Mouse (Mus musculus) macrophage (primary cell): ENCODE results near the gene Erg28. TPM values are rescaled to one million over a fixed set of nuclear protein-coding genes. Genes with fewer than 3 reads are reported as not detected.
A peak's percentile ranks its signal among the peaks of the same experiment; 100 is the strongest.

Experiments
- H3K27ac ChIP-seq: fragments of 350-480 bp; formaldehyde crosslinking; 2 replicates; pipeline ENCODE4 v1.9.0; 2021
- H3K36me3 ChIP-seq: fragments of 350-480 bp; formaldehyde crosslinking; 2 replicates; pipeline ENCODE4 v1.9.0; 2021; ENCODE audit errors: inconsistent target
- H3K4me3 ChIP-seq: fragments of 350-480 bp; formaldehyde crosslinking; 2 replicates; pipeline ENCODE4 v1.9.0; 2021; ENCODE audit errors: inconsistent target
- H3K79me2 ChIP-seq: fragments of 350-480 bp; formaldehyde crosslinking; 2 replicates; pipeline ENCODE4 v1.9.0; 2021; ENCODE audit errors: inconsistent target
- WGBS: methylation state at CpG from one replicate; pipeline ENCODE4 v1.1.7; 2026; ENCODE audit warnings: inconsistent platforms; ENCODE audit not compliant: missing documents; 5-methylcytosine and 5-hydroxymethylcytosine counted together
- polyA plus RNA-seq: library from polyadenylated mRNA; stranded (reverse); fragments of 250-400 nt; gene quantifications from 3 replicates; pipeline ENCODE4 v1.2.4, GENCODE M21; 2018; ENCODE audit warnings: inconsistent platforms

Gene Erg28
- polyA plus RNA-seq, 1 experiment from 2014 or later, result 49.4 TPM

DNA sequence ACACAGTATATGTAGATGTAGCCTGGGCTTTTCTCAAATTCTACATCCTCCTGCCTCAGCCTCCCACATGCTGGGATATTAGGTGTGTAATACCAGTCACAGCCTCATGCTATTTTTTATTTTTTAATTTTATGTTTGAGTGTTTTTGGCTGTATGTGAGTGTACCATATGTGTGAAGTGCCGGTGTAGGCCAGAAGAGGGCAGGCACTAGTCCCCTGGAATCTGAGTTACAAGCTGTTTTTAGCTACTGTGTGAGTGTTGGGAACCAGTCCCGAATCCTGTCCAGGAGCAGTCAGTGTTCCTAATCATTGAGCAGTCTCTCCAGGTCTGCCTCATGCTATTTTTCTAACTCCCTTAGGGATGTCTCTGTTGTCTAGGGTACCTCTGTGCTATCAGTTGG is 13.4 kb upstream of the Erg28 start:
- WGBS, result 94% methylated on average over 2 of the region's 2 CpGs
- no peaks in the 10 kb centered on the region for H3K79me2 ChIP-seq
- no peak overlapping the region for H3K4me3 ChIP-seq
- H3K27ac ChIP-seq, result no peak overlapping the region
- no peaks in the 10 kb centered on the region for H3K36me3 ChIP-seq

DNA sequence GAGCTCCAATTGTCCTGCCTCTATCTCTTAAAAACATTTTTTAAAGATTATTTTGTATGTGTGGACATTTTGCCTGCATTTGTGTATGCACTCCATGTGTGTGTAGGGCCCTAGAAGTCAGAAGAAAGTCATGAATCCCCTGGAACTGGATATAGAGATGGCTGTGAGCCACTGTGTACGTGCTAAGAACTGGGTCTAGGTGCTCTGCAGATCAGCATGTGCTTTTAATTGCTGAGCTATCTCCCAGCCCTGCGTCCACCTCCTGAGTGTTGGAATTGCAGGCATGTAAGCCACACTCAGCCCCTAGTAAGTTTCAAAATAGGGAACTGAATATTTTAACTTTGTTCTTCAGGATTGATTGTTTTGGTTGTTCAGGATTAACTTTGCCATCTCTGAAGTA is 10.2 kb upstream of the Erg28 start:
- Histone ChIP-seq H3K27ac (no peak overlapping the region), H3K36me3 (0 out of 2 replicates have a peak, but pooled peaks cover 6% of the 10 kb centered on the region), H3K79me2 (no peaks in the 10 kb centered on the region), H3K4me3 (no peak overlapping the region)
- WGBS, result 93% methylated on average over 2 of the region's 2 CpGs

DNA sequence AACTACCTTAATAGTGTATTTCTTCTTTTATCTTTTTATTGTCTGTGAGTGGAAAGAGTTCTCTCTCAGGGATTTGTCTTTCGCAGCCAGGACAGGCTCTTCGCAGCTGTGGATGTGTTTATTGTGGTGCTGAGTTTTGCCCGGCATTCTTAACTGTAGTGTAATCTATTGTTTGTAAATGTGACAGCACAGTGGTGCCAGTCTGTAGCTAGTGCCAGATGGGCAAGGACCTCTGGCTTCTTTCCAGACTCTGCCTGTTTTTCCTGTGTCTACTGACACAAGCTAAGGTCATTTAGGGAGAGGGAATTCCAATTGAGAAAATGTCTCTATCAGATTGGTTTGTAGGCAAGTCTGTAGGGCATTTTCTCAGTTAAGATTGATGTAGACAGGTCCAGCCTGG is 6.3 kb upstream of the Erg28 start:
- Histone ChIP-seq H3K36me3 (0 out of 2 replicates have a peak, but pooled peaks cover 6% of the 10 kb centered on the region), H3K4me3 (no peak overlapping the region), H3K79me2 (no peaks in the 10 kb centered on the region; the same call in 1 of the 2 replicates), H3K27ac (no peak overlapping the region)
- WGBS, result 95% methylated on average over 3 of the region's 3 CpGs

DNA sequence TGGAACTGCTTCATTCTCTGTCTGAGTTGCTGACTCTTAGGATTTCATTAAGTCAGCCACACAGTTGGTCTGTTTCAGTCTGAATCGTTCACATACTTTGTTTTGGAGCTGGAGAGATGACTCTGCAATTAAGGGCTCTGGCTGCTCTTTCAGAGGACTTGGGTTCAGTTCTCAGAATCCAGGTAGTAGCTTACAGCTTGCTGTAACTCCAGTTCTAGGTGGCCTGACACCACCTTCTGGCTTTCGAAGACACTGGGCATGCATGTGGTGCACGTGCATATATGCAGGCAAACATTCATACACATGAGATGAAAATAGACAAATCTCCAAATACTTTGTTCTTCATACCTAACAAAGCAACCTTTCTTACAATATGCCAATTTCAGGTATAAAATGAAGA is 5.5 kb upstream of the Erg28 start:
- WGBS, result 93% methylated on average over 3 of the region's 3 CpGs
- 0 out of 2 replicates have a peak, but pooled peaks cover 6% of the 10 kb centered on the region for H3K36me3 ChIP-seq
- H3K4me3 ChIP-seq, result no peak overlapping the region
- H3K27ac ChIP-seq, result no peak overlapping the region
- H3K79me2 ChIP-seq, result no peaks in the 10 kb centered on the region; the same call in 1 of the 2 replicates

DNA sequence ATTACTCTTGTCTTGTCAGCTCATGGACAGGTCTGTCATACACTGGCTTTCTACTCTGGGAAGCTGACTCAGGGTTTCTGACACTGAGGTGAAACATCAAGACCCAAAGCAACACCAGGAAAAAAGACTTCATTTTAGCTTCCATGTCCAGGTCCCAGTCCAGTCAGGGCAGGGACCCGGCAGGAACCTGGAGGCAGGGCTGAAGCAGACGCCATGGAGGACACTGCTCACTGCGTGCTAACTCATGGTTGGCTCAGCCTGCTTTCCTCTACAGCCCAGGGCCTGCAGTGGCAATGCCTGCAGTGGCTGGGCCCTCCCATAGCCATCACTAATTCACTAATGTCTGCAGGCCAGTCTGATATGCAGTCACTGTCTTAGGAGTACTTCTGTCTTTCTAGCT is 4.5 kb upstream of the Erg28 start:
- Histone ChIP-seq H3K4me3 (no peak overlapping the region), H3K79me2 (peaks cover 5% of the 10 kb centered on the region), H3K36me3 (0 out of 2 replicates have a peak, but pooled peaks cover 6% of the 10 kb centered on the region), H3K27ac (no peak overlapping the region)
- WGBS, result 98% methylated on average over 3 of the region's 3 CpGs

DNA sequence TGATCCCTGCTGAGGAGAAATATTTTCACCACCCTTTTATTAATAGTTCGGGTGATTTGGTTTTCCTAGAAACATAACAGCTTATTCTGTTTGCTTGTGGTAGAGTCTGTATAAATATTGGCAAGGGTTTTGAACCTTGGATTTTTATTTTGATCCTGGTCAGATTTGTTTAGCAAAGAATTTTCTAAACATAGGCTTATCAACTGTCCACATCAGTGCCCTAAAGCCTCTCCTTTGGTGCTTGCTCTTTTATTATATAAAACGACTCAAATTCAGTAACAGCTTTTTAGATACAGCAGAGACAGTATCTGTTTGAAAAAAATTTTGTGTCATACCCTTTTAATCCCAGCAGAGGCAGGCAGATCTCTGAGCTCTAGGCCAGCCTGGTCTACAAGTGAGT is 1.5 kb upstream of the Erg28 start:
- Histone ChIP-seq H3K36me3 (0 out of 2 replicates have a peak, but pooled peaks cover 4% of the 10 kb centered on the region), H3K79me2 (peaks cover 31% of the 10 kb centered on the region), H3K4me3 (peak overlapping the region; percentile 96), H3K27ac (no peak overlapping the region)
- WGBS, result 53% methylated on average over 2 of the region's 2 CpGs

DNA sequence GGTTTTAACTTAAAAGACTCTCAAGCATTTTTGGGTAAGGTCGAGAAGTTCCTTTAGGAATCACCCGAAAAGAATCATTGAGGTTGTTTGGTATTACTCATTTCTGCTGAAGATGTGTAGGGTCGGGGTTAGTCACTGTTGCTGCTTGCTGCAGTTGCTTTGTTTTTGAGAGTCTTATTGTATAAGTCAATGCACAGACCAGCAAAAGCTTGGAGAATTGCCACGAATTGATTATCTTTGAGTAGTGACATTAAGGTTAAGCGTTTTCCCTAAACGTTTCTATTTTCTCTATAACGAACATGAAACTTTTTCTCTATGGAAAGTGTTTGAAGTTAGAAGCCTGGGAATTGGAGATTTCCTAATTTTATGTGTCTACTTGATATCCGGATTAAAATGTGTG is 1.0 kb upstream of the Erg28 start:
- Histone ChIP-seq H3K27ac (0 out of 2 replicates have a peak overlapping the region, but pooled peaks have one; percentile 17), H3K79me2 (peaks cover 31% of the 10 kb centered on the region), H3K4me3 (peak overlapping the region; percentile 96), H3K36me3 (0 out of 2 replicates have a peak, but pooled peaks cover 4% of the 10 kb centered on the region)
- 10% methylated on average over 8 of the region's 8 CpGs for WGBS

DNA sequence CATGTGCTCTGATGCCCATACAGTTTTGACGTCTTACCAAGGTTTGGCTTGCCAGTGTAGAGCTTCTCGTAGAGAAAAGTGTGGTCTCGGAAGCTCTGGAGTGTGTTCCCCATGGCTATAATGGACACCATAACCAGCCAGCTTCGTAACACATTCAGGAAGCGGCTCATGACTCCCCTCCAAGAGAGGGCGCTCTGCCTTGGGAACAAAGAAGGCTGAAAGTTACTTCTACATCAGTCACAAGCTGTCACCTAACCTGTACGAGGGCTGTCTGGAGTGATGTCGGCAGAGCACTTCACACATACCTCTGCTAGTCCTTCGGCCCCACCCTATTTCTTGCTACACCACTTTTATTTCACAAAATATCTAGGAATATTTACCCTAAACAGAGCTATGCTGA is 2.3 kb downstream of the Erg28 start:
- 91% methylated on average over 9 of the region's 9 CpGs for WGBS
- H3K36me3 ChIP-seq, result peaks cover 10% of the 10 kb centered on the region
- no peak overlapping the region for H3K27ac ChIP-seq
- peaks cover 31% of the 10 kb centered on the region for H3K79me2 ChIP-seq
- no peak overlapping the region for H3K4me3 ChIP-seq

DNA sequence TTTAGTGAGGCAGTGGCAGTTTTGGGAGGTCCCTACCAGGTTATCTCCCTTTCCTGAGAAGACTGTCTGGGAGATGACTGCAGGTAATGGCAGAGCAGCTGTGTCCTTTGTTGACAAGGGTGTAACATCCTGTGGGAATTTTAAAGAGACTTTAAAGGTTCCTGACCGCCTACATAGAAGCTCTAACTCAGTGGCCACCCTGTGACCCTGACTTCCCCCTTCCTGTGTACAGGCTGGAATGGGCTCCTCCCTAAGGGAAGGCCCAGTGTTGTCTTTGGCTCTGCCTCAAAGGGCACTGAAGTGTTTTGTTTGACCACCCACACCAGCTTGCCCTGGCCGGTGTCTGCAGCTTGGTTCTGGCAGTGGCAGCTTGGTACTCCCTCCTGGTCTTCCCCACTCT is 10.8 kb downstream of the Erg28 start:
- peaks cover 35% of the 10 kb centered on the region for H3K36me3 ChIP-seq

DNA sequence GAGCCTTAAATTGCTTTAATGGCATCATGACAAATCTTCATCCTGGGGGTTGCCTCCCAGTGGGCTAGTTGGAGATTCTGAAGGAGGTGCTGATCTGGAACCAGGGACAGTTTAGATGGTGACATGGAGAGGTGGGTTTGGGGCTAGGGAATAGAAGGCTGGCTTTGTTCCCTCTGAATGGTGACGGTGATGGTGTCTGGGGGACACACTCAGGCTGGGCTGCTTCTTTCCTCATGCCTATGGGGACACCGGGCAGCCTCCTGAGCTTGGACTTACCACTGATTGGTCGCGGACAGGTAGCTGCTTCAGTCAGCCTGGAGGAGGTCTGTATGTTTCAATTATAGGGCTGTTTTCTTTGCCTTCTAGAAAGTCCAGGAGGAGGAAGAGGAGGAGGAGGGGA is 12.7 kb downstream of the Erg28 start:
- Histone ChIP-seq H3K79me2 (no peaks in the 10 kb centered on the region), H3K36me3 (peaks cover 26% of the 10 kb centered on the region), H3K4me3 (no peak overlapping the region), H3K27ac (no peak overlapping the region)
- 98% methylated on average over 4 of the region's 4 CpGs for WGBS

More for the DNA sequence above, 10.8 kb downstream of the Erg28 start:
- no peak overlapping the region for H3K27ac ChIP-seq
- no peaks in the 10 kb centered on the region for H3K79me2 ChIP-seq
- 96% methylated on average over 2 of the region's 2 CpGs for WGBS
- H3K4me3 ChIP-seq, result no peak overlapping the region

DNA sequence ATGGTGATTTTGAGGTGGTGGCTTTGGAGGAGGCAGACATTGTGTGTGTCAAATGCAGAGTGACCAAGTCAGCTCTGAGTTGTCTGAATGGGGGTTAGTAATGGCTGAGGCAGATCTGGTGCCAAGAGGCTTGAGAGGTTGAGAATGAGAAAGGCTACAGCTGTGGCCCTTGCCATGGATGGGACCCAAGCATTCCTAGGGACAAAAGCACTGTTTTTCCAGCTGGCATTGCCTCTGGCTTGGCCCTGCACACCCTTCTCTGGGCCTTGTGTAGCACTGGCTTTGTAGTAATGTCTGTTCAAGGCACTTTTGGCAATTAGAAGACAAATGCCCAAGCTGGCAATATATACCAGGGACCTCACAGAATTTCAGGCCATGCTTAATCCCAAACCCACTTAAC is 13.4 kb downstream of the Erg28 start:
- Histone ChIP-seq H3K27ac (no peak overlapping the region), H3K79me2 (no peaks in the 10 kb centered on the region), H3K36me3 (peaks cover 19% of the 10 kb centered on the region), H3K4me3 (no peak overlapping the region)

DNA sequence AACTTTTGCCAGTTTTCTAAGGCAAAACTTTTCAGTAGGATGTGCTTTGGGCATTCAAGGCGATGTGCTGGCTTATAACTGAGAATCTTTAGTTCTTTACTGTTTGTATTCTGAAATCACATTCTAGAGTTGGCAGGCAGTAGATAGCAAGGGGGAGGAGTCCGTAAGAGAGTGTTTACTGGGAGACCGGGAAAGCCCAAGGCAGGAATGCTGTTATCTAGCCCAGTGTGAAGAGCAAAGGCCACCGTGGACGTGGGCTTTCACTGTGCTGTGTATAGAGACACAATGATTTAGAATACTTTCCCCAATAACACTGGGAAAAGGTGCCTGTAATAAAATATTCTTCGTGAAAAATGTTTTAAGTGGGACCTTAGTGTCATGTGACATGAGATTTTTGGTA is 14.6 kb downstream of the Erg28 start:
- Histone ChIP-seq H3K27ac (no peak overlapping the region), H3K36me3 (peaks cover 19% of the 10 kb centered on the region), H3K4me3 (no peak overlapping the region), H3K79me2 (no peaks in the 10 kb centered on the region)
- 73% methylated on average over 6 of the region's 6 CpGs for WGBS

DNA sequence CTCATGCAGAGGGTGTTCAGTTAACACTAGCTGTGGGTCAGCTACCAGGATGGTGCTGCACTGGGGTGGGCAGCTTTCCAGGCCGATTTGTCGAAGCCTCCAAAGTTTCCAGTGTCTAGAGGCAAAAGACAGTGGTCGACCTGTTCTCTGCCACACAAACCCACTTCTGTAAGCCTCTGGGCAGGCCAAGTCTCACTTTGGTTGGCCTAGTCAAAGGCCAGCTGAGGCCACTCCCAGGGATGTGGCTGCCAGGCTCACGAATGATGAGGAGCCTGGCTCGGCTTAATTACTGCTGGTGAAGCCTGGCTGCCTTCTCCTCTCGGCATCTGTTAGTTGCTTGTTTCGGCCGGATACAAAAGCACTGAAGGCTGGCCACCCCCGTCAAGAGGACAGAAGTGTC is 24.3 kb downstream of the Erg28 start:
- H3K79me2 ChIP-seq, result no peaks in the 10 kb centered on the region
- no peaks in the 10 kb centered on the region for H3K36me3 ChIP-seq
- H3K4me3 ChIP-seq, result no peak overlapping the region
- H3K27ac ChIP-seq, result no peak overlapping the region
- 96% methylated on average over 9 of the region's 9 CpGs for WGBS

DNA sequence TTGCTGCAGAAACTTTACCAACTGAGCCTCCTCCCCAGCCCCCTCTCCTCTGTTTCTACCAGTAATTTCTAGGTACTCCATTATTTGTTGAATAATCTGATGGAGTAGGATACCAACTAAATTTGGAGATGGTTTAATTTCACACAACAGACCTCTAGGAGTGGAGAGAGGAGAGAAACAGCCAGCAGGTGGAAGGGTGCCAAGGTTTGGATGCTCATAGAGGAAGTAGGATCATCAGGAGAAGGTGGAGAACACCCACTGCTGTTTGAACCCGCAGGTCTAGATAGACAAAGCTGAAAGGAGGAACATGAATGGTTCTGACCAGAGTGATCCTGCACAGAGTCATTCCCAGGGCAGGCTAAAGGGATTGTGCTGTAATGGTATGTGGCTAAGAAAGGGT is 28.8 kb downstream of the Erg28 start:
- Histone ChIP-seq H3K27ac (no peak overlapping the region), H3K36me3 (no peaks in the 10 kb centered on the region), H3K79me2 (no peaks in the 10 kb centered on the region), H3K4me3 (no peak overlapping the region)
- WGBS, result 67% methylated on average over 1 of the region's 1 CpGs

DNA sequence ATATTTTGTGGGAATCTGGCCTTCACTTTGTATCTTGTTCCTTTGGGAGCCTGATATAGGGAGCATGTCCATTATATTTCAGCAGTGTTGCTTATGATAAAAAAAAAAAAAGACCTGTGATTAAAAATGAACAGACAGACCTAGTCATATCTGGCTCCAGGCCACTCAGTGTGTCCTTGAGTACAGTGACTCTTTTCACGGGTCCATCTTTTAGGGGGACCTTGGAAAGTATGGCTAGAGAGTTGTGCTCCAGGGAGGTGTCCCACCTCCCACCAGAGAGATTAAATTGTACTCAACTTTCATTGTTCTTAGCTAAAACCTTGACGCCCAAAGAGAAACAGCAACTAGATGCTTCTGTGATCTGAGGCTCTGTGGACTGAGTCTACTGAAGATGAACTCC is 30.3 kb downstream of the Erg28 start:
- Histone ChIP-seq H3K4me3 (no peak overlapping the region), H3K27ac (no peak overlapping the region)
- 85% methylated on average over 2 of the region's 2 CpGs for WGBS

DNA sequence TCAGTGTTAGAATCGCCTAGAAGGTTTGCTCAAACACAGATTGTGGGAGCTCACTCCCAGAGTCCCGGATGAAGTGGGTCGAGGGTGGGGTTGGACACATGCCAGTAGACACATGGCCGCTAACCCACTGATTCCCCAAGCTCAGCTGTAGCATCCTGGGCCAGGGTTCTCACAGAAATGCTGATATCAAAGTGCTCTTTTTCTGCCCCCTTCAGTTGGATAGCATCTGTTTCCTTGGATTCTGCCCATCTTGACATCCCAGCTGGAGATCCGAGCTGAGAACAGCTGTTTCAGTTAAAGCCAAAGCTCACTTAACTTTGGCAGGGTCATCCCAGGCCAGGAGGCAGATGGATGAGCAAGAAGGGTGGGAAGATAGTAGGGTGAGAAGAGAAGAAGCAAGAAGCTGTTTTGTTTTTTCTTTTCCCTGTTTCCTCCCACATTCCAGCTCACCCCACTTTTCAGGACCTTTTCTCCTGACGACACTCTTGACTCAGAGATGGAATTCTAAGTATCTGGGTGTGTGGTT is 31.5 kb downstream of the Erg28 start:
- no peaks in the 10 kb centered on the region for H3K79me2 ChIP-seq
- WGBS, result 87% methylated on average over 6 of the region's 6 CpGs
- H3K27ac ChIP-seq, result no peak overlapping the region
- no peaks in the 10 kb centered on the region for H3K36me3 ChIP-seq
- no peak overlapping the region for H3K4me3 ChIP-seq

More for the DNA sequence above, 30.3 kb downstream of the Erg28 start:
- H3K79me2 ChIP-seq, result no peaks in the 10 kb centered on the region
- no peaks in the 10 kb centered on the region for H3K36me3 ChIP-seq
